Mouse (Mus musculus) R1 (cell line): ENCODE data around the gene Cul4a.

Experiments used
- DNase-seq: peaks from one replicate; pipeline ENCODE4 v3.0.0-alpha.2; 2018; ENCODE audit warnings: low read depth, low spot score

The Cul4a gene

DNA sequence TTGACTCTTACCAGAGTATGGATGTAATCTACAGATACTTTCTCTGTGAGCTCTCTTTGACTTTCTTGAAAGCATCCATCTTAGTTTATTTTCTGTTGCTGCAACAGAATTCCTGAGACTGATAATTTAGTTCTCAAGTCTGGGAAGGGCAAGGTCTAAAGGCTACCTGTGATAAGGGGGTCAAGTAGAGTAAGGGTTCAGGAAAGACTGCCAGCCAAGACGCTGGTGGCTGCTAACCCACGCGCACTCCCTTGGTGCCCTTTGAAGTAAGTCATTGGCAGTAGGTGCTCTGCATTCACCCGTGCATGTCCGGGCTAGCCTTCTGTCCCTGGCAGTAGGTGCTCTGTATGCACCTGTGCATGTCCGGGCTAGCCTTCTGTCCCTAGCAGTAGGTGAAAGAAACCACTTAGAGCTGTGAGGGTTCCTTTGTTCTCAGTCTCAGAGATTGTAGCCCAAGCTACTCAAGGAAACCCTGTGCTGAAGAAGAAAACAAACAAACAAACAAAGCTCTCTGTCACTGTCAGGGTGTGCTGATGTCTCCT is 34.3 kb downstream of the Cul4a start:
- DNase-seq, result peak; percentile 68

DNA sequence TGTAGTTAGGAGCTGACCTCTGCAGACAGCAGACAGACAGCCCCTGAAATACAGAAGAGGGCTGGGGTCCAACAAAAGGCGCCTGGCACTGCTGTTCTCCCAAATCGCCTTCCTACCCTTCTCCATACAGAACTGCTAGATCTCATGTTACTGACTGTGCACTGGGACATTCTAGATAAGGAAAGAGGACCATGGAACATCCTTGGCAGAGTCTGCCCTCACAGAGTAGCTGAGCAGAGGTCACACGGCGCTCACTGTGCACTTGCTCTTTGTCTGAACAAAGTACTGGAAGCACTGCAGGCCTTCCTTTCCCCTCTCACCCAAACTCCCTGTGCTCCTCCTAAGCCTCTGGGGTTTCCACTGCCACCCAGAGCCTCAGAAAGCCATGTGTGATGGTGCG is 36.3 kb downstream of the Cul4a start:
- DNase-seq, result no peak

DNA sequence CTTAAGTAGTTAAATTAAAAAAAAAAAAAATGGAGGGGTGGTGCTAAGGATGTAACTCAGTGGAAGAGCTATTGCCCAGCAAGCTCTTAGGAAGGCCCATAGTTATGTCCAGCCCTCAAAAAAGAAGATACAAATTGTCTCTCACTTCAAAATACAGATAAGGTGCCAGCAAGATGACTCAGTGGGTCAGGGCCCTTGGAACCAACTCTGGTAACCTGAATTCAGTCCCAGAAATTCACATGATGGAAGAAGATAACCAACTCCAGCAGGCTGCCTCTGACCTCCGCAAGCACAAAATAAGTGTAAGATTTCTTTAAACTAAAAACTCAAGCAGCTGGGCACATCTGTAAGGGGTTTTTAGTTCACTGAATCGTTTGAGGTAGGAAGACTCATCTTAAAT is 43.1 kb downstream of the Cul4a start:
- DNase-seq, result no peak

DNA sequence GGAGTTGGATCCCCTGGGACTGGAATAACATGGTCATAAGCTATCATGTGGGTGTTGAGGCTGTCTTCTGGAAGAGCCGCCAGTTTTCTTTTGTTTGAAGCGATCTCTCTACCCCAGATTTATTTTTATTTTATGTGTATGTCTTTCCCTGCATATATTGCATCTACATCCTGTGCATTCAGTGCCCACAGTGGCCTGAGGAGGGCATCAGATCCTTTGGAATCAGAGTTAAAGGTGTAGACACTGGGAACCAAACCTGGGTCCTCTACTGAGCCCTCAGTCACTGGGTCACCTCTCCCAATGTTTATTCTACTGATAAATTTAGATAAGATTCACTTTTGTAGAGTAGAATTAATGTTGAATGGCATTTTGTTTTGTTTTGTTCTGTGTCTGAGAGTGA is 43.9 kb downstream of the Cul4a start:
- DNase-seq, result peak; percentile 35

DNA sequence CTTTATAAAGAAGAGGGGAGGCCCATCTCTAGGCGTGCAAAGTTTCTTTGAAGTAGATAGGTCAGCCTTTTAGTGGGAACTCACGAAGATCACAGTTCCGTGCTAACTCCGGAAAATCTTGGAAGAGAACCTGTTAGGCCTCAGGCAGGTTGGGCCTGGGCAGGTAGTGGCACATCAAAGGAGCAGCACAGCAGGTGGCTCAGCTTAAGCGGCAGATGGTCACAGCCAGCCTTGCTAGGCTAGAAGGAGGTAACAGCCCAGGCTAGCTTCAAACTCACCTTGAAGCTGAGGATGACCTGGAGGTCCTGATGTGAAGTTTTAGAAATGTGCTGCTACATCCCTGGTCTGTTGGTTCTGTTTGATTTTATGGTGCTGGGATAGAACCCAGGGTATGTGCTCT is 44.4 kb downstream of the Cul4a start:
- DNase-seq, result no peak

DNA sequence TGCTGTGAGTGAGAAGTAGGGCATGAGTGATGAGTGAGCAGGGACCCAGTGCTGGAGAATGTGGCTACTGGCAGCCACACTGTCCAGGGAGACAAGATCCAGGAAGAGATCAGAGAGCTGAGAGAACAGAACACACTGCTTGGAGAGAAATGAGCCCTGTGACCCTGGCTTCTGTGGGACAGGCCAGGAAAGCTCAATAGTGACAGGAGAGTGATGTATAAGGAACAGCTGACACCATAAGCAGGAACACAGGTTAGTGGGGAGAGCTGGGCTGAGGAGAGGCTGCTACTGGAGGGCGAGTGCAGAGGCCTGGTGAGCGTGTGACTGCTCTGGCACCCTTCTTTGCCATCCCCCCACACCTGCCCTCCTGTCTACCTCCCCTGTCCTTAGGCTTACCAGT is 45.5 kb downstream of the Cul4a start:
- DNase-seq, result no peak

DNA sequence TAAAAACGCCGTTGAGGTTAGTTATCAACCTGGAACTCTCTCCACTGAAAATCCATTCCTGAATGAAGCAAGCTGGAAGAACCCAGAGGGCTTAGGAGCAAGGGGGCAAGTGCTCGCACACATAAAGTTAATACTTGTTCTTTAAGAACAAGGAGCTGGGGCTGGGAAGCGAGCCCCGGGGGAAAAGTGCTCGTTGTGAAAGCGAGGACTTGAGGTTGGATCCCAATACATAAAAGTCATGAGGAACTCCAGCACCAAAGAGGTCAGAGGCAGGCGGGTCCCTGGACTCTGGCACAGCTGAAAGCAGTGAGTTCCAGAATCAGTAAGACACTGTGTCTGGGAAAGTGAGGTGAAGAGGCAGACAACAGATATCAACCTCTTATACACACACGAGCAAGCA is 48.7 kb downstream of the Cul4a start:
- DNase-seq, result no peak

DNA sequence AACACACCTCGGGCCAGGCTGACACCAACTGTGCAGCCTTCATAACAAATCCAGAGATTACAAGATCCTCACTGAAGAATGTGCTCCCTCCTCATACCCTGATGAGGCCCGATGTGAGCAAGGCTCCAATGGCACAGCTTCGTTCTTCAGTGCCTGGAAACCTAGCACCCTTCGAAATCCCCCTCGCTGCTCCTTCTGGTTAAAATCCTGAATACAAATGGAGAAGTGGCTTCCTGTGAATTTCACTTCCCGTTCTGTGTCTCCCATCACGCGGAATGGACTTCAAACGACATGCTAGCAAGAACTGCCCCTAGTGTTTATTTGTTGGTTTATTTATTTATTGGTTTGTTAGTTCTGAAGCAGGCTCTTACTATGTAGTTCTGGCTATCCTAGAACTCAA is 49.9 kb downstream of the Cul4a start:
- no peak for DNase-seq

DNA sequence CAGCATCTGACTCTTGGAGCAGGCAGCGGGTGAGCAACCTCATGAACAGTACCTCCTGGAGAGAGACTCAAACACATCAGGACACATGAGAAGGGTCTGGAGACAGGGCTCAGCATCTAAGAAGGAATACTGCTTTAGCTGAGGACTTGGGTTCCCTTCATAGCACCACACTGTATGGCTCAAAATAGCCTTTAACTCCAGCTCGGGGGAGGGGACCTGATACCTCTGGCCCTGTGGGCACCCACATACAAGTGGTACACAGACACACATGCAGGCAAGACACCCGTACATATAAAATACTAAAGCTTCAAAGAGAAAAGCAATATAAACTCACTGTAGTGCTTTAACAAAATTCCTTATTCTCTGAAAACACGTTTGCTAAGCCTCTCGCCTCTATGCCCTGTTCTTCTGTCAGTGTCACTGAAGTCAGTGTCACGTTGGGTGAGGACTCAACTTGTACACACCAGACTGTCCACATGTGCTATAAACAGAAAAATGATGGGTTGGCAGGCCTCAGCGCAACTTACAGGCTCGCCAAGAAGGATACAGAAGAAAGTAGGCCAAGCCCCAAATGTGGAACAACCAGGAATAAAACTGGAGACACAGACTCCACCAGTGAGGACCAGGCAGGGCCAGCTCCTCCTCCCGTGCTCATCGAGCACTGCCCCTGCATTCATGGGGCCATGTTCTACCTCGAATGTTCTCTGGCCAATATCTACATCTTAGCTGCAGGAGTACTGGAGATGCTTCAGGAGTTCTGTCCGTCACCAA is 51.1 kb downstream of the Cul4a start:
- DNase-seq, result no peak

DNA sequence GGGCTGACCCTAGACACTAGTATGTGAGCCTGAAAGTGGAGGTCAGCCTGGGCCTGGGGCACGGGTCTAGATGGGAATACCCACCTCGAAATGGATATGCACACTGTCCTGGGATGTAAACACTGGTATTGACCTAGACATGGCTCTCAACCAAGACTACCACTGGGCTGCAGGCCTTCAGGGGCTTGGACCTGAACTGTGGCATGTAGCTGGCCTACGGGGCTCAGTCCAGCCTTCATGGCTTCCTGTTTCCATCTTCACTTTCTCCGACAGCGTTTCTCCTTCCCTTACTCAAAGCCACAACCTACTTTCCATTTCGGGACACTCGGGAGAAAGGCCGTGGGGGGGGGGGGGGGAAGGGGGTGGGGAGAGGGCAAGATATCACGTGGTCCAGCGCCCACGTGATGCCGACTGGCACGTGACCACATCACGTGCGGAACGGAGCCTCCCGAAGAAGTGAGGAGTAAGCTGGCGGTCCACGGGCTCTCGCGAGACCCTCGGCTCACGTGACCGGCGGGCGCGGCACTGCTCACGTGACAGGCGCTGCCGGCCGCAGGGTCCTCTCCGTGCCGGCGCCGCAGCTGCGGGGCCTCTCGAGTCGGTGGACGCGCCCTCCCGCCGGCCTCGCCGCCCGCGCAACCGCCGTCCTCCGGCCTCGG is 53.4 kb downstream of the Cul4a start, which contains the start of gene Lamp1:
Lamp1 (plus strand) TSS at position 444 of the 659 bp plus-strand sequence.
- DNase-seq, result peak; percentile 98

DNA sequence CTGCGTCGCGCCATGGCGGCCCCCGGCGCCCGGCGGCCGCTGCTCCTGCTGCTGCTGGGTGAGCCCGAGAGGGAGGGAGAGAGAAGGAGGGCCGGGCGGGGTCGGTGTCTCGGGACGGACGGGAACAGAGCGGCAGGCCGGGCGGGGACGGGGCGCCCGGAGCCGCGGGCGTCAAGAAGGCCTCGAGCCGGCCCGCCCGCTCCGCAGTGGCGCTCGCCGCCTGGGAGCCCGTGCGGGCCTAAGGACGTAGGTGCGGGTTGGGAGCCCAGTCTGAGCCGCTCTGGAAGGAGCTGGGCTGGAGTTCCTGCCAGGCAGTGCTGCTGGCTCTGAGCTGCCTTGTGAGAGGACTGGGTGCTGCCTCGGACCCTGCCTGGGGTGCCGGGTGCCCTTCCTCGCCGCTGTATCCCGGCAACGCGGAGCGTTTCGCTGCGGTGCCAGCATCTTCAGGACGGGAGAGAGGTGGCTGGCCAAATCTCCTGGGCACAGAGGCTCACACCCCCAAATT is 54.0 kb downstream of the Cul4a start:
- peak; percentile 47 for DNase-seq

DNA sequence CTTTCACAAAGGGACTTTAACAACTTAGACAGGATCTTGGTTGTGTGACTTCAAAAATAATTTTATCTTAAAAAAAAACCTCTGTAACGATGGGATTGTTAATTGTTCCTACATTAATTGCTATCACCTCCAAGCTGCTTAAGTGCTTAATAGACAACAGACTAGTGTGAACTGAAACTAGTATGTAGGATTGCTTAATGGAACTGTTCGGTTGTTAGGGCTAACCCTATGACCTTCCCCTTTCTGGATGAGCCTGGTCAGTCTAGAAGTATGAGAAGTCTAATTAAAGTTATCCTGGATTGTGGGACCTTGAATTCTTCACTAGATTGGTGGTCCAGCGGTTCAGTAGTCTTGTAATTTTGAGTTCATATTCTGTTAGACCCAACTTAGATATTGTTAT is 55.3 kb downstream of the Cul4a start:
- no peak for DNase-seq

DNA sequence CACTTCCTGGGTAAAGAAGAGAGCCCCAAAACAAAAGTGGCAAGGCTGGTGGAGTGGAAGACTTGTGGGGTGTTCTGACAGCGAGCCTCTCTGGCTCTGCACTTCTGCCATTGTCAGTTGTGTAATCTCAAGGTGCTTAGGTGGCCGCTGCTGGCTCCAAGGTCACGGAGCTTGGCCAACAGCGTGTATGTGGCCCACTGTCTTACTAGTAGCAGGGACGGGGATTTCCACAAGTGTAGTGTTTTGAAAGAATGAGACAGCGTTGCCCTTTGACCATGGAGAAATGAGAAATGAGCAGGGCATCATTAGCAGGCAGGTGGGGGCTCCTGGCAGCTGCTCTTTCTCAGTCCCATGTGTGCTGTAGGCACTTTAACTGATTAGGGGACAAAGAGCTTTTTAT is 56.7 kb downstream of the Cul4a start:
- no peak for DNase-seq

DNA sequence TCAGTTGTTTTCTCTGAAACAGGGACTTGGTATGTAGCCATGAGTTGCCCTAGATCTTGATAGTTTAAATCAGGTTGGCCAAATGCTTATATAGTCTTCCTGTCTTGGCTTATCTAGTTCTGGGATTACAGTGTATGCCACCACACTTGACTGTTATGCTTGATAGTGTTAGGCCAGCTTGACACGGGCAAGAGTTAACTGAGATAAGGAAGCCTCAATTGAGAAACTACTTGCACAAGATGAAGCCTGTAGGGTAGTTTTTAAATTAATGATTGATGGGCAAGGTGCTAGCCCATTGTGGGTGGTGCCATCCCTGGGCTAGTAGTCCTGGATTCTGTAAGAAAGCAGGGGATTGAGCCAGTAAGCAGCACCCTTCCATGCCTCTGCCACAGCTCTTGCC is 58.1 kb downstream of the Cul4a start:
- no peak for DNase-seq

DNA sequence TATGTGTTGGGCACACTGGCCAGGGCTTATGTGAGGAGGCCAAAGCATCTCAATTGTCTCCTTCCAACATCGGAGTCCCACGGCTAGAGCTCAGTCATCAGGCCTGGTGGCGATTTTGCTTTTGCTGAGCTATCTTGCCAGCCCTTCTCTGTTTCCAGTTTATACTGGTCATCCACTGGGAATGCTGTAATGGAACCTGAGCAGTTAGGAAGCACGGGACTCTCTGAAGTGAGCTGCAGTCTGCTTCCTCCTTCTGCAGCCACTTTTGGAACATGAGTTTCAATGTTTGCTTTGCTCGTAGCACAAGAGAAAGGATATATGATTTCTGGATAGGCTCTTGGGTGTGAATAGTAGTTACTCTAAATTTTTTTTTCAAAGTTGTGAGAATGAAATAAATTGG is 58.9 kb downstream of the Cul4a start:
- no peak for DNase-seq

DNA sequence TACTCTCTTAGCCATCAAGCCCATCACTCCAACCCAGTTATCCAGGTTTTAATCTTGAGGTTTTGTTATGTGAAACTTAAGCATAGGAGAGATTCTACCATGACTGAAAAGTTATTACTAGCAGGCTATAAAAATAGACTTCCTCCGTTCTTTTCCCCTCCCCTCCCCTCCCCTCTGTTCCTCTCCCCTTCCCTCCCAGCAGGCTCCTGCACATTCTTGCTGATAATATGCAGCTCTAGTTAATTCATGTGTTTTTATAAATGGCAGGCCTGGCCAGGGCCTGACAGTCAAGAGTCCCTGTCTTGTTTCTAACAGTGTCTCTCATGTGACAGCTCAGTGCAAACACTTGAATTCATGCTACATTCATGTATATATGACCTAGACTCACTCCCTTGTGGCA is 65.1 kb downstream of the Cul4a start:
- DNase-seq, result no peak

DNA sequence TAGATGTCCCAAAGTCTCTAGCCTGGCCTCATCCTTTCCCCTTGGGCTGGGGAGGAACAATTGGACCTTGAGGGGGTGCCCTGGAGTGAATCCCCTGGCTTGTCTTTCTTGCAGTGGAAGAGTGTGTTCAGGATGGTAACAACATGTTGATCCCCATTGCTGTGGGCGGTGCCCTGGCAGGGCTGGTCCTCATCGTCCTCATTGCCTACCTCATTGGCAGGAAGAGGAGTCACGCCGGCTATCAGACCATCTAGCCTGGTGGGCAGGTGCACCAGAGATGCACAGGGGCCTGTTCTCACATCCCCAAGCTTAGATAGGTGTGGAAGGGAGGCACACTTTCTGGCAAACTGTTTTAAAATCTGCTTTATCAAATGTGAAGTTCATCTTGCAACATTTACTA is 68.9 kb downstream of the Cul4a start:
- DNase-seq, result no peak

DNA sequence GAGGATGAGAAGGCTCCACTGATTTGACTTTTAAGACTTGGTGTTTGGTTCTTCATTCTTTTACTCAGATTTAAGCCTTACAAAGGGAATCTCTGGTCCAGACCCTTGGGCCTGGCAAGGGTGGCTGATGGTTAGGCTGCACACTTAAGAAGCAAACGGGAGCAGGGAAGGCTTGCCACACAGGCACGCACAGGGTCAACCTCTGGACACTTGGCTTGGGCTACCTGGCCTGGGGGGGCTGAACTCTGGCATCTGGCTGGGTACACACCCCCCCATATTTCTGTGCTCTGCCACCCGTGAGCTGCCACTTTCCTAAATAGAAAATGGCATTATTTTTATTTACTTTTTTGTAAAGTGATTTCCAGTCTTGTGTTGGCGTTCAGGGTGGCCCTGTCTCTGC is 69.4 kb downstream of the Cul4a start:
- DNase-seq, result no peak

DNA sequence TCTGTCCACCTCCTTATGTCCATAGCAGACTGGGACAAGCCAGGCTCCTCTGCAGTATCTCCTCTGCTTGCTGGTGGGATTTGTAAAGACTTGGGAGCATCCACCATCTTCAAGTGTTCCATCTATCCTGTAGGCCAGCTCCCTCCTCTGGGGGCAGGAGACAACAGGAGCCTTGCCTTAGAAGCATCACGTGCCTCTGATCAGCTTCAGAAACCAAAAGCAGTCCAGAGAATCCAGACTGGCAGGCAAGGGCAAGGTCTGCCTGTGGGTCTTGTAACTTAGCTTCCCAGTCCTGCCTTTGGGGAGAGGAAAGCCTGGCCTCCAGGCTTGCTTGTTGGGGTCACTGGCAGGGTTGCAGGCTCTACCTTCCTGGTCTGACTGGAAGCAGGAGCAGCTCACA is 70.2 kb downstream of the Cul4a start:
- DNase-seq, result no peak

DNA sequence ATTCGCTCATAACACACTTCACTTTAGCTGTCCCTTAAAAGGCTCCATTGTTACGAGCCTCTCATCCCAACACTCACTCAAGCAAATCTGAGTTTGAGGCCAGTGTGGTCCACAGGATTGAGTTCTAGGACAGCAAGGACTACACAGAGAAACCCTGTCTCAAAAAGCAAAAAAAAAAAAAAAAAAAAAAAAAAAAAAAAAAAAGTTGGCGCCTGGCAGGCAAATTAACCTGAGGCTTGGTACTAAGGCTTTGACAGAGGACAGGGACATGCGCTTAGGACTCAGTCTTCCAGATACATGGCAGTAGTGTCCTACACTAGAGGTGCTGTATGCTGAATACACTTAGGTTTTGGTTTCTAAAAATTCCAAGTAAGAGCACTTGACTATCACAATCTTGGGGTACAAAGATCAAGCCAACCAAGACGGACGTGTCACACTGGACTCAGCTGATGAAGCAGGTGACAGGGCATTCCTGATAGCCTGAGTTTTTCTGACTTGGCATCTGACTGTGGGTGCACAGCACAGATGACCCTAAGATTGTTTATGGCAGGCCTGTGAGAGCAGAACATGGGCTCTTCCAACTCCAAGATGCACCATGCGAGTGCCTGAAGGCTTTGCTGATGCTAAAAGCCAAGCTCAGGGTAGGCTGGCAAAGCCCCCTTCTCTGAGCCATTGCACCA is 71.9 kb downstream of the Cul4a start:
- DNase-seq, result no peak

DNA sequence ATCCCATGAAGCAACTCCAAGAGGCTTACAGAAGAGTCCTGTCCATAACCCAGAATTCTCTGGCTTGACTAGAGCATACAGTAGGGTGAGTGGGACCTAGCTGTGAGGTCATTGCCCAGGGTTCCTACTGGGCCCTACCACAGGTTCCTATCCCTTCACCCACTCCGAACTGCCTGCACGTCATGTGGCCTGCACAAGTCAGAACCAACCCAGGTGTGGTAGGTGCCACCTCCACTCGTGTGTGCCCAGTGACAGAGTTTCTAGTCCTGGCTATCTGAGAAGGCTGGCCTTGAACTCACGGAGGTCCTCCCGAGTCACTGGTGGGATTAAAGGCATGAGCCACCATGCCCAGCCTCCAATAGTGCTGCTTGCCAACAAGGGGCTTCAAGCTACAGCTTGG is 72.7 kb downstream of the Cul4a start:
- no peak for DNase-seq

DNA sequence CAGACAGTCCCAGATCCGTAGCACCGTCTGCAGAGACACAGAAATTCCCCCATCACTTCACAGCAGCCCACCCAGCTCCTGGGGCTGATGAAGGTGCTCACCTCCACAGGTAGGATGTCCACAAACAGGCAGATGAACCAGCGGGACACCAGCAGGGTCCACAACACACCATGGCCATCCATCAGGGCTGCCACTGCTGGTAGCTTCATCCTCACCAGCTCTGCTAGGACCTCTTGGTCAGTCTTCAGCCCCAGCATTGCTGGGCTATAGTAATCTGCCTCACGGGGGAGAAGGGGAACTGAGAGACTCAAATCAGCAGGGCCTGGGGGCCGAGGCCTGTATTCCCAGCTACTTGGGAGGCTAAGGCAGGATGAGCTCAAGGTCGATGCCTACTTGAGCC is 74.1 kb downstream of the Cul4a start:
- DNase-seq, result no peak
